Mouse (Mus musculus) spleen, postnatal 0 days (tissue): ENCODE results near the gene Hoxd1. TPM values are rescaled to one million over a fixed set of nuclear protein-coding genes. Genes with fewer than 3 reads are reported as not detected.

Experiments
- microRNA counts: library from miRNA; unstranded; fragments of <30 nt; microRNA quantifications from one replicate; lab custom pipeline; 2015
- polyA plus RNA-seq: library from polyadenylated mRNA; unstranded; fragments of >200 nt; fragmentation: Nextera tagmentation; extraction: Ambion mirVana; gene quantifications from 2 replicates; pipeline ENCODE4 v1.2.1, GENCODE M21; 2015

The Hoxd1 gene
- polyA plus RNA-seq: not detected in 2 replicates

GRCm38 (mm10) chr2:74762522-74763244 is at the start of gene Hoxd1:
Gene Hoxd1, plus strand, starts transcription at chr2:74762980.

GRCm38 (mm10) chr2:74726551-74726950 is 36.2 kb upstream of the Hoxd1 start, which contains the start of gene Gm28230:
Gene Gm28230, plus strand, starts transcription at chr2:74726728.

MicroRNAs within 50 kb of the gene (microRNA counts, 519-probe panel; counts per million panel counts)
- microRNA mmu-miR-10b (lab: Ali Mortazavi, UCI): 4,795 counts per million, percentile 30 among the panel's probes with 10 or more counts

Other genes with a start within 250 kb of the Hoxd1 start
- 24.8 and 27.6 TPM in 2 replicates for gene Lnpk, start 183.5 kb upstream of the Hoxd1 start, polyA plus RNA-seq
- gene Evx2, start 103.4 kb upstream of the Hoxd1 start, polyA plus RNA-seq: not detected in 2 replicates
- not detected in 2 replicates for gene Hoxd13, start 94.7 kb upstream of the Hoxd1 start, polyA plus RNA-seq
- gene Hoxd12, start 88.0 kb upstream of the Hoxd1 start, polyA plus RNA-seq: not detected in 2 replicates
- gene Hoxd11, start 83.4 kb upstream of the Hoxd1 start, polyA plus RNA-seq: not detected in 2 replicates
- gene Hoxd10, start 71.1 kb upstream of the Hoxd1 start, polyA plus RNA-seq: 0.11 TPM in 1 of 2 replicates, not detected in the other
- 0.41 and 0.46 TPM in 2 replicates for gene Hoxd9, start 65.3 kb upstream of the Hoxd1 start, polyA plus RNA-seq
- 1.1 TPM in 2 replicates for gene Hoxd8, start 58.4 kb upstream of the Hoxd1 start, polyA plus RNA-seq
- gene Hoxd3, start 51.1 kb upstream of the Hoxd1 start, polyA plus RNA-seq: 0.06 TPM in 2 replicates
- gene Hoxd4, start 51.1 kb upstream of the Hoxd1 start, polyA plus RNA-seq: 0.08 and 0.28 TPM in 2 replicates
- gene Gm28230, start 36.3 kb upstream of the Hoxd1 start, polyA plus RNA-seq: not detected in 2 replicates
- 73.2 and 73.5 TPM in 2 replicates for gene Mtx2, start 62.8 kb downstream of the Hoxd1 start, polyA plus RNA-seq